Mouse (Mus musculus): ENCODE measurements at regions not wholly inside any gene's neighbourhood (a gene's known extent, or its start where the extent isn't known, plus 50 kb on each side); places are given as distances from the start of the nearest gene placed in this dataset.

GRCm38 (mm10) chr3:149134028-149134938, 143.9 kb upstream of the Adgrl2 start:
- no peak for DNase-seq (ENCODE audit: extremely low spot score, low read depth, low spot score)

GRCm38 (mm10) chr3:149118806-149119205, 128.5 kb upstream of the Adgrl2 start:
- DNase-seq (ENCODE audit: extremely low spot score, low read depth, low spot score): no peak

- no peak for DNase-seq (ENCODE audit: extremely low spot score, low read depth, low spot score)
Observed at GRCm38 (mm10) chr3:149117684-149118056, 127.3 kb upstream of the Adgrl2 start.

- no peak for DNase-seq (ENCODE audit: extremely low spot score, low read depth, low spot score)
Observed at GRCm38 (mm10) chr3:149117018-149117683, 126.8 kb upstream of the Adgrl2 start.

GRCm38 (mm10) chr3:149116604-149117003, 126.2 kb upstream of the Adgrl2 start:
- DNase-seq (ENCODE audit: extremely low spot score, low read depth, low spot score): no peak

GRCm38 (mm10) chr3:149115901-149116300, 125.5 kb upstream of the Adgrl2 start:
- DNase-seq (ENCODE audit: extremely low spot score, low read depth, low spot score): no peak

- DNase-seq (ENCODE audit: extremely low spot score, low read depth, low spot score): no peak
Observed at GRCm38 (mm10) chr3:149112878-149113277, 122.5 kb upstream of the Adgrl2 start.

GRCm38 (mm10) chr3:149111529-149112439, 121.4 kb upstream of the Adgrl2 start:
- DNase-seq (ENCODE audit: extremely low spot score, low read depth, low spot score): no peak

- DNase-seq (ENCODE audit: extremely low spot score, low read depth, low spot score): no peak
Observed at GRCm38 (mm10) chr3:149110831-149111230, 120.5 kb upstream of the Adgrl2 start.

- DNase-seq (ENCODE audit: extremely low spot score, low read depth, low spot score): no peak
Observed at GRCm38 (mm10) chr3:149105709-149106450, 115.5 kb upstream of the Adgrl2 start.

GRCm38 (mm10) chr3:149105181-149105580, 114.8 kb upstream of the Adgrl2 start:
- DNase-seq (ENCODE audit: extremely low spot score, low read depth, low spot score): no peak

- DNase-seq (ENCODE audit: extremely low spot score, low read depth, low spot score): no peak
Observed at GRCm38 (mm10) chr3:149104080-149104479, 113.7 kb upstream of the Adgrl2 start.

- no peak for DNase-seq (ENCODE audit: extremely low spot score, low read depth, low spot score)
Observed at GRCm38 (mm10) chr3:149103469-149103868, 113.1 kb upstream of the Adgrl2 start.

GRCm38 (mm10) chr3:149102846-149103245, 112.5 kb upstream of the Adgrl2 start:
- DNase-seq (ENCODE audit: extremely low spot score, low read depth, low spot score): no peak

GRCm38 (mm10) chr3:149101785-149102184, 111.4 kb upstream of the Adgrl2 start:
- DNase-seq (ENCODE audit: extremely low spot score, low read depth, low spot score): no peak

GRCm38 (mm10) chr3:149098764-149099163, 108.4 kb upstream of the Adgrl2 start:
- no peak for DNase-seq (ENCODE audit: extremely low spot score, low read depth, low spot score)

GRCm38 (mm10) chr3:149097026-149097425, 106.7 kb upstream of the Adgrl2 start:
- no peak for DNase-seq (ENCODE audit: extremely low spot score, low read depth, low spot score)

GRCm38 (mm10) chr3:149092649-149093048, 102.3 kb upstream of the Adgrl2 start:
- no peak for DNase-seq (ENCODE audit: extremely low spot score, low read depth, low spot score)

- no peak for DNase-seq (ENCODE audit: extremely low spot score, low read depth, low spot score)
Observed at GRCm38 (mm10) chr3:149090103-149090502, 99.7 kb upstream of the Adgrl2 start.

- DNase-seq (ENCODE audit: extremely low spot score, low read depth, low spot score): no peak
Observed at GRCm38 (mm10) chr3:149088621-149089128, 98.3 kb upstream of the Adgrl2 start.

All from hindlimb bud, embryonic 11.5 days (tissue).